Mouse (Mus musculus): ENCODE data around the gene B4galt7.

GRCm38 (mm10) chr13:55573432-55573831 lies 26.3 kb upstream of the B4galt7 start, which contains the start of gene Tmed9:
- TF ChIP-seq CTCF (IDR thresholded peaks at IDR 0.05) (no peak), POLR2A (IDR thresholded peaks at IDR 0.05; ENCODE audit: insufficient read depth, low read depth, low read length) (no peak)
